Mouse (Mus musculus) hindbrain, embryonic 10.5 days (tissue): ENCODE measurements at regions not wholly inside any gene's neighbourhood (a gene's known extent, or its start where the extent isn't known, plus 50 kb on each side); places are given as distances from the start of the nearest gene placed in this dataset.
"Not testable (repeated sequence)": the region's sequence is repeated elsewhere in the genome, so short reads cannot be mapped to it uniquely, and the experiment has no call there.

ENCODE experiments used
- DNase-seq: peaks from one replicate; pipeline ENCODE4 v3.0.0-alpha.2; 2017; ENCODE audit warnings: low spot score
- H3K27ac ChIP-seq: fragments of 300-500 bp; sonication (generic); 2 replicates; pipeline ENCODE4 v1.5.1; 2016; ENCODE audit warnings: mild to moderate bottlenecking, moderate library complexity
- H3K27me3 ChIP-seq: fragments of 300-500 bp; sonication (generic); 2 replicates; pipeline ENCODE4 v1.6.1; 2016; ENCODE audit warnings: mild to moderate bottlenecking; ENCODE audit not compliant: poor library complexity, insufficient read depth, severe bottlenecking
- H3K36me3 ChIP-seq: fragments of 300-500 bp; sonication (generic); 2 replicates; pipeline ENCODE4 v1.6.1; 2016; ENCODE audit warnings: mild to moderate bottlenecking, moderate library complexity
- H3K4me1 ChIP-seq: fragments of 300-500 bp; sonication (generic); replicated peaks from 2 replicates; pipeline ENCODE4 v1.6.1; 2016; ENCODE audit warnings: mild to moderate bottlenecking
- H3K4me3 ChIP-seq: fragments of 300-500 bp; sonication (generic); 2 replicates; pipeline ENCODE4 v1.5.1; 2016; ENCODE audit warnings: mild to moderate bottlenecking, moderate library complexity
- H3K9me3 ChIP-seq: fragments of 300-500 bp; sonication (generic); 2 replicates; pipeline ENCODE4 v1.6.1; 2016; ENCODE audit warnings: mild to moderate bottlenecking, moderate library complexity
- WGBS: fragments of 180-500 bp; shearing (Covaris S2); methylation state at CpG from one replicate; pipeline ENCODE4 v1.1.7; 2016; 5-methylcytosine and 5-hydroxymethylcytosine counted together

DNA sequence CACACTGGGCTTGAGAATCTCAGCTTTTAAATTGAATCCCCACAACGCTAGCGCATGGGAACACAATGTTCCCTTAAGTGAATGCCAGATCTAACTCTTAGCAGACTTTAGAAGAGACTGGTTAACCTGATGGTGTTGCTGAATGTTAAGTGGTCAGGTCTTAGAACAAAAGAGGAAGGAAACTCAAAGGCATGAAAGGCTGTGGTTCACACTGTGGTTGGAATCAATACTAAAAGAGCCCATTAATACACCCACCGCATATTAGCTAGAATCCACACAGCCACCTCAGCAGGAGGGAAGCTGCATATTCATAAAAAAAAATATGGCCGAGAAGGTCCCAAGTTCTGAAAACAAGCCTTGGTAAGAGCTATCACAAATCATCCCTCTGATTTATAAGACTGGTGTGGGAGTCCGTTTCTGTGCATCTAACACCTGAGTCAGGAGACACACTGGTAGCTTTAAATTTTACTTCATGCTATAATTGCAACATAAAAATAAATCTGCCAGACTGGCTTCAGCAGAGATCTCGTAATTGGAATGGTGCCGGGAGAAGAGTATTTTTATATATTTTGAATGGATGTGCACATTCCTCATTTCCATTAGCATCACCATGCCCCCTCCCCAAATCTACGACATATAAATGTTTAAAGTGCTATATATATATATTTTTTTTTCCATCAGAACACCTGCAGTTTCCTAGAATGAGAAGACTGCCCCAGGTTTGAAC, 259.3 kb downstream of the Tpbg start:
- WGBS: 92% methylated on average over 8 of the region's 8 CpGs

GRCm38 (mm10) chr9:86103607-86104006, 261.4 kb downstream of the Tpbg start:
- Histone ChIP-seq H3K4me1 (no peaks in the 10 kb centered on the region), H3K27me3 (no peaks in the 10 kb centered on the region), H3K36me3 (no peaks in the 10 kb centered on the region), H3K9me3 (no peaks in the 10 kb centered on the region), H3K27ac (no peak overlapping the region), H3K4me3 (no peak overlapping the region)
- DNase-seq: no peak
- WGBS: 80% methylated on average over 3 of the region's 3 CpGs

More for the DNA sequence above, 259.3 kb downstream of the Tpbg start:
- Histone ChIP-seq H3K36me3 (no peaks in the 10 kb centered on the region), H3K27ac (no peak overlapping the region), H3K4me3 (no peak overlapping the region), H3K9me3 (no peaks in the 10 kb centered on the region), H3K27me3 (no peaks in the 10 kb centered on the region), H3K4me1 (no peaks in the 10 kb centered on the region)
- DNase-seq: no peak

DNA sequence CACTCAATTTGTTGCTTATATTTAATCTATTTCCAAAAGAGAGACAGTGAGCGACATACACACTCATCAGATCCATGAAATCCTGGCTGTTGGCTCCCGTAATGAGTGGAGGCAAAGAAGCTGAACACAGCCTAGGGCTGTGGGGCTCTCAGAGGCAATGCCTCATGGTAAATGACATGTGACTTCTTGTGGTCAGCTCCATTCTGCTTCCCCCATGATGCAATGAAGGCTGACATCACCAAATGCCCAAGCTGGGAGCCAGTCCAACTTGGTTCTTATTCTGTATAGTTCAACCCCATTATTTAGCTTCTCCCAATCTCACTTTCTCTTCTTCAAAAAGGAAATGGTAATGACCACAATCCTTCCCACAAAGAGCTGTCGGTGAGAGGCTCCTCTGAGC, 262.5 kb downstream of the Tpbg start:
- 85% methylated on average over 3 of the region's 3 CpGs for WGBS
- H3K4me1 ChIP-seq: no peaks in the 10 kb centered on the region

GRCm38 (mm10) chr9:86105851-86106250, 263.7 kb downstream of the Tpbg start:
- Histone ChIP-seq H3K4me3 (no peak overlapping the region), H3K36me3 (no peaks in the 10 kb centered on the region), H3K9me3 (no peaks in the 10 kb centered on the region), H3K27ac (no peak overlapping the region), H3K4me1 (no peaks in the 10 kb centered on the region), H3K27me3 (no peaks in the 10 kb centered on the region)
- 79% methylated on average over 3 of the region's 3 CpGs for WGBS
- no peak for DNase-seq

More for the DNA sequence above, 262.5 kb downstream of the Tpbg start:
- H3K27me3 ChIP-seq: no peaks in the 10 kb centered on the region
- no peak overlapping the region for H3K4me3 ChIP-seq
- H3K36me3 ChIP-seq: no peaks in the 10 kb centered on the region
- no peak overlapping the region for H3K27ac ChIP-seq
- DNase-seq: no peak
- no peaks in the 10 kb centered on the region for H3K9me3 ChIP-seq

GRCm38 (mm10) chr9:86109906-86110305, 267.7 kb downstream of the Tpbg start:
- 79% methylated on average over 1 of the region's 1 CpGs for WGBS
- Histone ChIP-seq H3K36me3 (no peaks in the 10 kb centered on the region), H3K4me3 (no peak overlapping the region), H3K27me3 (no peaks in the 10 kb centered on the region), H3K27ac (no peak overlapping the region), H3K9me3 (no peaks in the 10 kb centered on the region), H3K4me1 (no peaks in the 10 kb centered on the region)
- no peak for DNase-seq

DNA sequence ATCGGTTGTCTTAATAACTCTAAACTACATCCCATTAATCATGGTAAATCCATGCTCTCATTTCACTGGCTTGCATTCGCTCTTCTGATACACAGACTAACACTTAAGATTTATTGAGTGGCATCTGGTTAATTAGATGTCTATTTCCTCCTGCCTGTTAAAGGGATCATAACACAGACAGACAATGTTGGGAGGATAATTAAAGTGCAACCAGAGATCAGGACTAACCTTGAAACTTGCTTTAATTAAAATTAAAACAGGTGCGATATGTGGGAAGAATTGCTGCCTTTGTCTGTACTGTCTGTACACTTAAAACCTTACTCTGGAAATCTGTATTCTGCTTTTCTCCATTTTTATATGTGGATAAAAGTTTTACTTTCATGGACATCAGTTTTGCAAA, 277.2 kb downstream of the Tpbg start:
- WGBS: 90% methylated on average over 3 of the region's 3 CpGs

DNA sequence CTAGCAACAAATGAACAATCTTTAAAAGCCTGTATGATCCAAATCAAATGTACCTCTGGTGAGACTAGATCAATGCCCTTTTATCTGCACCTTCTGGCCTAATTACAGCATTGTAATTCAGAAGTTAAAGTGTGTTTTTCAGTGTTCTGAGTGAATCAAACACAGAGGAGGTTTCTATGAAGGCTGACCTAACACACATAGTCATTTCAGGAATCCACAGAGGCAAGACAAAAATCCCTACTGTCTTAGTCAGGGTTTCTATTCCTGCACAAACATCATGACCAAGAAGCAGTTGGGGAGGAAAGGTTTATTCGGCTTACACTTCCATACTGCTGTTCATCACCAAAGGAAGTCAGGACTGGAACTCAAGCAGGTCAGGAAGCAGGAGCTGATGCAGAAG, 293.4 kb downstream of the Tpbg start:
- H3K9me3 ChIP-seq, H3K4me1 ChIP-seq, H3K36me3 ChIP-seq, H3K4me3 ChIP-seq, H3K27ac ChIP-seq, DNase-seq, H3K27me3 ChIP-seq: not testable (repeated sequence)
- 74% methylated on average over 1 of the region's 1 CpGs for WGBS

More for the DNA sequence above, 277.2 kb downstream of the Tpbg start:
- Histone ChIP-seq H3K27me3 (no peaks in the 10 kb centered on the region), H3K36me3 (no peaks in the 10 kb centered on the region), H3K4me1 (no peaks in the 10 kb centered on the region), H3K27ac (no peak overlapping the region), H3K4me3 (no peak overlapping the region), H3K9me3 (no peaks in the 10 kb centered on the region)
- DNase-seq: no peak

GRCm38 (mm10) chr9:86145903-86146302, 303.7 kb downstream of the Tpbg start:
- H3K4me1 ChIP-seq: no peaks in the 10 kb centered on the region
- H3K9me3 ChIP-seq: no peaks in the 10 kb centered on the region
- no peaks in the 10 kb centered on the region for H3K27me3 ChIP-seq
- no peak overlapping the region for H3K4me3 ChIP-seq
- H3K36me3 ChIP-seq: no peaks in the 10 kb centered on the region
- no peak overlapping the region for H3K27ac ChIP-seq
- WGBS: 95% methylated on average over 4 of the region's 4 CpGs
- no peak for DNase-seq

GRCm38 (mm10) chr9:86160316-86160715, 304.4 kb downstream of the Ube2cbp start:
- no peaks in the 10 kb centered on the region for H3K36me3 ChIP-seq
- H3K27me3 ChIP-seq: no peaks in the 10 kb centered on the region
- no peak overlapping the region for H3K27ac ChIP-seq
- DNase-seq: no peak
- WGBS: 94% methylated on average over 1 of the region's 1 CpGs
- H3K4me1 ChIP-seq: no peaks in the 10 kb centered on the region
- no peak overlapping the region for H3K4me3 ChIP-seq
- no peaks in the 10 kb centered on the region for H3K9me3 ChIP-seq

DNA sequence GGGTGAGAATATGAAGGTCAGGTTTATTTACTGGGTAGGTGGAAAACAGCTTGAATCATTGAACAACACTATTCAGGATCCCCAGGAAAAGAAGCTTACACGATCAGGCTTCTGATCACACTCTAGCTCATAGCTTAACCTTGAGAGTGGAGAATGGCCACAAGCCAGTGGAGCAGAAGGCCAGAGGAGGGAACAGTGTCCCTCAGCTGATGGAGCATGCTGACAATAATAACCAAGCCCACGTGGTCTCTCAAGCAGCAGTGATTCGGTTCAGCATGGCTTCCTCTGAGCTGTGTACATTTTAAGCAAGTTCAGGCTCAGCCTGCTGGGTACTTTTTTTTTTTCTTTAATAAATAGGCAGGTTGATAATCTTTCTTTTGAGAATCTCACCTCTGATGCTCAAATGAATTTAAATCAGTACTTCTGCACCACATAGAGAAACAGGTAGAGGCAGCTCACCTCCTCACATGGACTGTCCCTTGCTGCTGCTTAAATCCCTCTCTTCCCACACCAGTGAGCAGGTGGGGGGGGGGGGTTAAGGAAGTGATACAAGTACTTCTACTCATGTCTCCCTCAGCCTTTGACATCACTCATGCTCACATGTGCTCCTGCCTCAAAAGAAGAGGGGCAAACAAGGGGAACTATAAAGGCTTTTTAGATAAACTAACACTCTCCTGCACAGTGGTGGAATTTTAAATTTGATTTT, 298.2 kb downstream of the Ube2cbp start:
- no peak overlapping the region for H3K4me3 ChIP-seq
- 64% methylated on average over 3 of the region's 3 CpGs for WGBS
- no peak for DNase-seq
- peaks cover 5% of the 10 kb centered on the region; the same call in 1 of the 2 replicates for H3K4me1 ChIP-seq
- no peak overlapping the region for H3K27ac ChIP-seq
- H3K36me3 ChIP-seq: no peaks in the 10 kb centered on the region
- H3K27me3 ChIP-seq: no peaks in the 10 kb centered on the region
- no peaks in the 10 kb centered on the region for H3K9me3 ChIP-seq

DNA sequence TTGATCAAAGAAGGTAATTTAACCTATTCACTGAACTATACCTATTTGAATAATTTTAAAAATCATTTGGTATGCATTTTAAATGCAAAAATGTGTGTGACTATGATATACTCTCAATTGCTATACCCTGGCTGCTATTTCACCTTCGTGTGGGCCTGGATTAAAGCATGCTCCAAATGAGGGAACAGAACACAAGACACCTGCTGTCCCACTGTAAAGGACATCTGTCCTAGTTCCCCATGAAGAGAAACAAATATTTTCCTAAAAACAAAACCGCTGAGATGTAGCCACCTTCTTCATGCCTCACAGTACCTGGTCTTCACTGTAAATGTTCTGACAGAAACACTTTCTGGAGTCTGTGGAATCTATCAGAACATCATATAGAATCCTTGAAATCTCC, 294.0 kb downstream of the Ube2cbp start:
- Histone ChIP-seq H3K27ac (no peak overlapping the region), H3K4me3 (no peak overlapping the region), H3K27me3 (no peaks in the 10 kb centered on the region), H3K4me1 (peaks cover 5% of the 10 kb centered on the region; the same call in 1 of the 2 replicates), H3K9me3 (no peaks in the 10 kb centered on the region), H3K36me3 (no peaks in the 10 kb centered on the region)
- WGBS: 86% methylated on average over 2 of the region's 2 CpGs
- DNase-seq: no peak

DNA sequence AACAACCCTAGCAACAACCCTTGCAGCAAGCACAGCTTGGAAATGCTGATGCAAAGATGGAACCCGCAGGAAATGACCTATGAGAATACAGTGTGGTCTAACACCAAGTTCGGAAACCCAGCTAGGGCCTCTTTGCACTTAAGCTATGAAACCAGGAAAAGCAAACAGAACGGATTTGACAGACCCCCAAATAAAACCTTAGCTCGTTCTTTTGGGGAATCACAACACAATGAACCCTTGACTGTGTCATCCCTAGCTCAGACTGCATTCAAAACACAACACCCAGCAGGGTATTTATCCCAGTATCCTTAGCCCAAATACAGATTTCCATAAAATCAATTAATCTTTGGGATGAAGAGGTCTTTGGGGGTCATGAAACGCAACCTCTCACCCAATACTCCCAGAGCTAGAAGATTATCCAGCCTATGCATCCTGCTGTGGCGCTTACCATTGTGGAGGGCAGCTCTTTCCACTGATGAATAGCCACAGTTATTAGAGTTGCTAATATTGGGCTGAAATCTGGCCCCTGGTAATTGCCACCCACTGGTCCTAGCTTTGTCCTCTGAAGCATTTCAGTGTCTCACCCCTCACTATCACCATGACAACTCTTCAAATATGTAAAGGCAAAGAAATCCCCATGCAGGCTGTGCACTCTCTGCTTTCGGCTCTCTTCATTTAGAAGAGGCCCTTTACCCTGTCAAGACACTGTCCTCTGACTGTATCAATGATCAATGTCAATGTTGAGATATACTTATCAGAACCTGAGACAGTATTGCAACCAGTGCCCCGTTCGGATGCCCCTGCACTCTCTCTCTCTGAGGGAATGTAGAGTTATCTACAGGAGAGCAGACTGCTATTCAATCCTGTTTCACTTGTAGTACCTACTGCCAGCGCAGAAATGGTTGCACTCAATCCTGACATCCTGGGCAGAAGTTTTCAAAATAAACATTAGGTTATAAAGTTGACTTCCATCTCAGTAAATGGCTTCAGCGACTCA, 277.7 kb downstream of the Ube2cbp start:
- H3K27me3 ChIP-seq: no peaks in the 10 kb centered on the region
- H3K9me3 ChIP-seq: no peaks in the 10 kb centered on the region
- no peak overlapping the region for H3K4me3 ChIP-seq
- peak overlapping the region; percentile 78 for H3K27ac ChIP-seq
- no peaks in the 10 kb centered on the region for H3K36me3 ChIP-seq
- WGBS: 41% methylated on average over 11 of the region's 11 CpGs
- H3K4me1 ChIP-seq: peaks cover 36% of the 10 kb centered on the region
- DNase-seq: peak; percentile 68
